In genomic region chr3:8141664-8142084, GRCm38 (mm10) we compare ENCODE assay signal across 13 mouse cellular contexts.
DNase-seq lines count a peak whose midpoint lies in the region; ATAC-seq and TF ChIP-seq lines count a peak whose summit lies in the region.
"Had no signal": no experiment of that assay in that cellular context is flagged by ENCODE, and none has a peak within 500 bp of the region (broad histone marks: within the 10 kb centered on the region; RNA-seq: fewer than 3 reads in every experiment).

No protein-coding gene starts in this region.

- H3K36me3 ChIP-seq in hindbrain, embryonic 15.5 days, result no peaks in the 10 kb centered on the region
- H3K36me3 ChIP-seq in hindbrain, embryonic 12.5 days, result no peaks in the 10 kb centered on the region
- H3K36me3 ChIP-seq in neural tube, embryonic 14.5 days (ENCODE audit: control insufficient read depth, insufficient read depth, low read length), result no peaks in the 10 kb centered on the region
- no peaks in the 10 kb centered on the region for H3K36me3 ChIP-seq in neural tube, embryonic 15.5 days
- H3K36me3 ChIP-seq in forebrain, postnatal 0 days (ENCODE audit: insufficient read depth), result no peaks in the 10 kb centered on the region
- H3K36me3 ChIP-seq: liver, embryonic 12.5 days had no signal

- no peak for TF ChIP-seq CTCF in forebrain, postnatal 0 days (IDR thresholded peaks at IDR 0.05; ENCODE audit: low read depth)

- DNase-seq in forebrain, postnatal 0 days, result no peak
- DNase-seq in frontal cortex, postnatal 14 days (ENCODE audit: low spot score in 2 of 2), result no peak
- DNase-seq: adrenal gland, adult 2 months; heart, adult 11 months had no signal

- H3K4me2 ChIP-seq in hindbrain, embryonic 15.5 days, result no peak overlapping the region
- H3K4me2 ChIP-seq in hindbrain, embryonic 12.5 days (replicated peaks), result no peak overlapping the region
- no peak overlapping the region for H3K4me2 ChIP-seq in neural tube, embryonic 14.5 days (ENCODE audit: low read depth, low read length)
- H3K4me2 ChIP-seq in neural tube, embryonic 15.5 days, result no peak overlapping the region
- H3K4me2 ChIP-seq in forebrain, postnatal 0 days (ENCODE audit: low read depth), result no peak overlapping the region
- H3K4me2 ChIP-seq: liver, embryonic 12.5 days had no signal

- no peak overlapping the region for H3K9ac ChIP-seq in hindbrain, embryonic 15.5 days
- no peak overlapping the region for H3K9ac ChIP-seq in hindbrain, embryonic 12.5 days
- H3K9ac ChIP-seq in neural tube, embryonic 14.5 days (replicated peaks; ENCODE audit: low read depth, low read length), result no peak overlapping the region
- no peak overlapping the region for H3K9ac ChIP-seq in neural tube, embryonic 15.5 days (replicated peaks)
- H3K9ac ChIP-seq in forebrain, postnatal 0 days, result no peak overlapping the region
- H3K9ac ChIP-seq: liver, embryonic 12.5 days had no signal

- 0 out of 2 replicates have a peak, but pooled peaks cover 4% of the 10 kb centered on the region for H3K9me3 ChIP-seq in hindbrain, embryonic 15.5 days
- no peaks in the 10 kb centered on the region for H3K9me3 ChIP-seq in hindbrain, embryonic 12.5 days (replicated peaks)
- H3K9me3 ChIP-seq in neural tube, embryonic 14.5 days (ENCODE audit: control insufficient read depth, low read length), result no peaks in the 10 kb centered on the region
- no peaks in the 10 kb centered on the region for H3K9me3 ChIP-seq in neural tube, embryonic 15.5 days (replicated peaks)
- no peaks in the 10 kb centered on the region for H3K9me3 ChIP-seq in forebrain, postnatal 0 days (ENCODE audit: low read length)
- H3K9me3 ChIP-seq: liver, embryonic 12.5 days had no signal

- no peak overlapping the region for H3K4me3 ChIP-seq in hindbrain, embryonic 15.5 days
- no peak overlapping the region for H3K4me3 ChIP-seq in hindbrain, embryonic 12.5 days
- H3K4me3 ChIP-seq in neural tube, embryonic 14.5 days (ENCODE audit: low read depth, low read length), result no peak overlapping the region
- no peak overlapping the region for H3K4me3 ChIP-seq in neural tube, embryonic 15.5 days (replicated peaks)
- H3K4me3 ChIP-seq in forebrain, postnatal 0 days (ENCODE audit: low read depth, low read length), result no peak overlapping the region
- H3K4me3 ChIP-seq: liver, embryonic 12.5 days; myocyte had no signal

- H3K4me1 ChIP-seq in hindbrain, embryonic 15.5 days (replicated peaks), result no peaks in the 10 kb centered on the region
- no peaks in the 10 kb centered on the region for H3K4me1 ChIP-seq in hindbrain, embryonic 12.5 days
- H3K4me1 ChIP-seq in neural tube, embryonic 14.5 days (ENCODE audit: control insufficient read depth, insufficient read depth, low read length), result no peaks in the 10 kb centered on the region
- no peaks in the 10 kb centered on the region for H3K4me1 ChIP-seq in neural tube, embryonic 15.5 days
- no peaks in the 10 kb centered on the region for H3K4me1 ChIP-seq in forebrain, postnatal 0 days (ENCODE audit: insufficient read depth)
- H3K4me1 ChIP-seq: liver, embryonic 12.5 days had no signal

- ATAC-seq in hindbrain, embryonic 15.5 days (ENCODE audit: low FRiP score, low read depth), result peak; percentile 68
- ATAC-seq in hindbrain, embryonic 12.5 days (ENCODE audit: low FRiP score), result no peak
- peak; percentile 41; the same call in 1 of the 2 replicates for ATAC-seq in neural tube, embryonic 14.5 days (ENCODE audit: low read depth)
- no peak for ATAC-seq in neural tube, embryonic 15.5 days (ENCODE audit: low FRiP score)
- peak; percentile 74 for ATAC-seq in forebrain, postnatal 0 days
- no peak for ATAC-seq in frontal cortex, adult (ENCODE audit: low TSS enrichment)
- ATAC-seq: intestine, embryonic 16.5 days; liver, embryonic 12.5 days had no signal

- no peaks in the 10 kb centered on the region for H3K27me3 ChIP-seq in hindbrain, embryonic 15.5 days
- H3K27me3 ChIP-seq in hindbrain, embryonic 12.5 days, result no peaks in the 10 kb centered on the region
- no peaks in the 10 kb centered on the region for H3K27me3 ChIP-seq in neural tube, embryonic 14.5 days (ENCODE audit: control insufficient read depth, insufficient read depth, low read length)
- no peaks in the 10 kb centered on the region for H3K27me3 ChIP-seq in neural tube, embryonic 15.5 days (replicated peaks)
- H3K27me3 ChIP-seq in forebrain, postnatal 0 days (ENCODE audit: insufficient read depth, low read length), result no peaks in the 10 kb centered on the region
- H3K27me3 ChIP-seq: liver, embryonic 12.5 days had no signal

- no peak overlapping the region for H3K27ac ChIP-seq in hindbrain, embryonic 15.5 days (replicated peaks)
- no peak overlapping the region for H3K27ac ChIP-seq in hindbrain, embryonic 12.5 days
- H3K27ac ChIP-seq in neural tube, embryonic 14.5 days (ENCODE audit: low read depth, low read length), result no peak overlapping the region
- H3K27ac ChIP-seq in neural tube, embryonic 15.5 days (replicated peaks), result no peak overlapping the region
- H3K27ac ChIP-seq in forebrain, postnatal 0 days (ENCODE audit: low read depth, low read length), result no peak overlapping the region
- H3K27ac ChIP-seq: liver, embryonic 12.5 days; macrophage had no signal

- 57% methylated on average over 2 of the region's 2 CpGs for WGBS in hindbrain, embryonic 15.5 days
- 71% methylated on average over 2 of the region's 2 CpGs for WGBS in hindbrain, embryonic 12.5 days
- WGBS in neural tube, embryonic 14.5 days, result 42% methylated on average over 2 of the region's 2 CpGs
- 53% methylated on average over 2 of the region's 2 CpGs for WGBS in neural tube, embryonic 15.5 days
- 47% methylated on average over 2 of the region's 2 CpGs for WGBS in forebrain, postnatal 0 days

Comparison
In these comparisons a context has a peak if more than half of its experiments do, and no peak if none do; other contexts are left out.
1. ATAC-seq: peak in hindbrain, embryonic 15.5 days (single experiment), neural tube, embryonic 14.5 days (single experiment) and forebrain, postnatal 0 days (single experiment); none in hindbrain, embryonic 12.5 days (single experiment), neural tube, embryonic 15.5 days (single experiment) and frontal cortex, adult (single experiment).